Comparison of ENCODE assay signal across 17 mouse cellular contexts in the genomic region with DNA sequence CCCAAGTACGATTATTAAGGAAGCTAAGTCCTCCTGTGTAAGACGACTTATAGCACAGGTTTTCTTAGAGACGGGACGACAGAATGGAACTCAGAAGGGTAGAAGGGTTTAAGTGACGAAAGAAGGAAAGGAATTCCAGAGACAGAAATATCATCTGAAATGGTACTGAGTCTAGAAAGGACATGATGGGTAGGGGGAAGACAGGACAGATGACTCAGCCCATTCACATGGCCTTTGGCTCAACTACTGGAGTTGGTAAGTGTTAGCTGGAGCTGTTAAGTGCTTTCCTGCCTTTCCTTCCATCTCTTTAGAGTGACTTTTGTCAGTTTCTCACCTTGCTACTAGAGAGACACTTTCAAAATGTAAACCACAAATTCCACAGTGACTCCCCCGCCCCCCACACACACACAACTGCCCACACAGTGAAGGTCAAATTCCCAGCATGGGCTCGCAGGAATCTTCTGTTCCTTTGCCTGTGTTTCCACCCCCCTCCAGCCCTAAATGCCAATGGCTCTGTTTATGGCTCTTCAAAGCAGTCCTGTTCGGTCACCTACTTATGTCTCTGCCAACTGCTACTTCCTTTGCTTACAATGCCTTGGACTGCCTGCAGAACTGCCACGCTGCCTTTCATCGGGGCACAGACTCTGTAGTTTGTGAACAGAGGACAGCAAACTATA.
DNase-seq lines count a peak whose midpoint lies in the region; ATAC-seq lines count a peak whose summit lies in the region.
"Had no signal": no experiment of that assay in that cellular context is flagged by ENCODE, and none has a peak within 500 bp of the region (broad histone marks: within the 10 kb centered on the region; RNA-seq: fewer than 3 reads in every experiment).

No protein-coding gene starts in this region.

- WGBS in kidney, embryonic 16.5 days = 61% methylated on average over 10 of the region's 10 CpGs
- WGBS in midbrain, embryonic 13.5 days = 84% methylated on average over 10 of the region's 10 CpGs

- DNase-seq in adrenal gland, adult 8-10 months = peak; percentile 17
- no peak for DNase-seq in adrenal gland, postnatal 4 days (ENCODE audit: low spot score in 2 of 2)
- DNase-seq in kidney, postnatal 10 days = peak; percentile 5
- DNase-seq in adrenal gland, postnatal 14 days = peak; percentile 21
- peak; percentile 41 for DNase-seq in lung, postnatal 10 days
- DNase-seq in layer of hippocampus, postnatal 25 days (ENCODE audit: extremely low spot score in 1 of 2, low spot score in 1 of 2) = no peak
- DNase-seq: liver, embryonic 13.5 days had no signal

- no peaks in the 10 kb centered on the region for H3K36me3 ChIP-seq in kidney, embryonic 16.5 days (ENCODE audit: insufficient read depth, low read length)
- no peaks in the 10 kb centered on the region for H3K36me3 ChIP-seq in midbrain, embryonic 13.5 days
- H3K36me3 ChIP-seq: embryonic facial prominence, embryonic 15.5 days; G1E; heart, embryonic 13.5 days; hindbrain, embryonic 13.5 days; limb, embryonic 10.5 days; liver, embryonic 13.5 days had no signal

- no peak overlapping the region for H3K9ac ChIP-seq in kidney, embryonic 16.5 days (replicated peaks; ENCODE audit: low read length)
- H3K9ac ChIP-seq in midbrain, embryonic 13.5 days (replicated peaks) = no peak overlapping the region
- H3K9ac ChIP-seq: embryonic facial prominence, embryonic 15.5 days; heart, embryonic 13.5 days; hindbrain, embryonic 13.5 days; liver, embryonic 13.5 days had no signal

- no peaks in the 10 kb centered on the region for H3K9me3 ChIP-seq in kidney, embryonic 16.5 days (ENCODE audit: low read length)
- H3K9me3 ChIP-seq in midbrain, embryonic 13.5 days = no peaks in the 10 kb centered on the region
- H3K9me3 ChIP-seq: embryonic facial prominence, embryonic 15.5 days; heart, embryonic 13.5 days; hindbrain, embryonic 13.5 days; limb, embryonic 10.5 days; liver, embryonic 13.5 days had no signal

- no peak for ATAC-seq in kidney, embryonic 16.5 days (ENCODE audit: low FRiP score, low TSS enrichment)
- ATAC-seq in midbrain, embryonic 13.5 days = no peak
- ATAC-seq: activated CD4-positive, CD25-positive, alpha-beta regulatory T cell, adult 4 months; forebrain, embryonic 14.5 days; intestine, postnatal 0 days had no signal

- H3K4me3 ChIP-seq in kidney, embryonic 16.5 days (ENCODE audit: low read length) = no peak overlapping the region
- H3K4me3 ChIP-seq in midbrain, embryonic 13.5 days (replicated peaks) = no peak overlapping the region
- H3K4me3 ChIP-seq: embryonic facial prominence, embryonic 15.5 days; heart, embryonic 13.5 days; hindbrain, embryonic 13.5 days; limb, embryonic 10.5 days; liver, embryonic 13.5 days had no signal

- H3K27ac ChIP-seq in kidney, embryonic 16.5 days (ENCODE audit: low read length) = no peak overlapping the region
- H3K27ac ChIP-seq in midbrain, embryonic 13.5 days = no peak overlapping the region
- H3K27ac ChIP-seq: embryonic facial prominence, embryonic 15.5 days; heart, embryonic 13.5 days; hindbrain, embryonic 13.5 days; limb, embryonic 10.5 days; liver, embryonic 13.5 days had no signal

- 0 out of 2 replicates have a peak, but pooled peaks cover 4% of the 10 kb centered on the region for H3K4me1 ChIP-seq in kidney, embryonic 16.5 days (ENCODE audit: insufficient read depth, low read length)
- H3K4me1 ChIP-seq in midbrain, embryonic 13.5 days (replicated peaks) = no peaks in the 10 kb centered on the region
- H3K4me1 ChIP-seq: embryonic facial prominence, embryonic 15.5 days; hindbrain, embryonic 13.5 days; liver, embryonic 13.5 days had no signal

- no peaks in the 10 kb centered on the region for H3K27me3 ChIP-seq in kidney, embryonic 16.5 days (ENCODE audit: insufficient read depth, low read length)
- no peaks in the 10 kb centered on the region for H3K27me3 ChIP-seq in midbrain, embryonic 13.5 days
- H3K27me3 ChIP-seq: embryonic facial prominence, embryonic 15.5 days; heart, embryonic 13.5 days; hindbrain, embryonic 13.5 days; liver, embryonic 13.5 days had no signal

- H3K4me2 ChIP-seq in kidney, embryonic 16.5 days (replicated peaks; ENCODE audit: low read depth, low read length) = no peak overlapping the region
- H3K4me2 ChIP-seq in midbrain, embryonic 13.5 days (replicated peaks) = no peak overlapping the region
- H3K4me2 ChIP-seq: embryonic facial prominence, embryonic 15.5 days; heart, embryonic 13.5 days; hindbrain, embryonic 13.5 days; liver, embryonic 13.5 days had no signal

Comparison
In these comparisons a context has a peak if more than half of its experiments do, and no peak if none do; other contexts are left out.
1. DNase-seq: peak in adrenal gland, adult 8-10 months (single experiment), kidney, postnatal 10 days (single experiment), adrenal gland, postnatal 14 days (single experiment) and lung, postnatal 10 days (single experiment); none in adrenal gland, postnatal 4 days (0 of 2) and layer of hippocampus, postnatal 25 days (0 of 2).